Mouse (Mus musculus): ENCODE measurements around the gene Lima1. TPM values are rescaled to one million over a fixed set of nuclear protein-coding genes. Genes with fewer than 3 reads are reported as not detected.
"Not testable (repeated sequence)": the region's sequence is repeated elsewhere in the genome, so short reads cannot be mapped to it uniquely, and the experiment has no call there.

The Lima1 gene
- polyA plus RNA-seq, 1 experiment from 2014 or later = 27.0 TPM

GRCm38 (mm10) chr15:99833648-99834454 lies 41.4 kb downstream of the Lima1 start:
- DNase-seq (ENCODE audit: low spot score) (no peak), ATAC-seq (no peak)
- no peaks in the 10 kb centered on the region for H3K27me3 ChIP-seq (replicated peaks; ENCODE audit: control insufficient read depth, insufficient read depth, low read length)
- no peaks in the 10 kb centered on the region for H3K4me1 ChIP-seq (ENCODE audit: control insufficient read depth, insufficient read depth, low read length)
- no peak overlapping the region for H3K4me2 ChIP-seq (ENCODE audit: low read length)
- H3K9me3 ChIP-seq (replicated peaks; ENCODE audit: control insufficient read depth, low read length) = no peaks in the 10 kb centered on the region
- H3K27ac ChIP-seq (ENCODE audit: low read depth, low read length) = no peak overlapping the region
- H3K4me3 ChIP-seq (ENCODE audit: low read depth, low read length) = no peak overlapping the region
- H3K36me3 ChIP-seq (ENCODE audit: control insufficient read depth, insufficient read depth, low read length) = no peaks in the 10 kb centered on the region
- H3K9ac ChIP-seq (ENCODE audit: low read length) = no peak overlapping the region
- WGBS = 87% methylated on average over 5 of the region's 5 CpGs

GRCm38 (mm10) chr15:99831535-99831934 lies 43.7 kb downstream of the Lima1 start:
- no peaks in the 10 kb centered on the region for H3K36me3 ChIP-seq (ENCODE audit: control insufficient read depth, insufficient read depth, low read length)
- H3K4me2 ChIP-seq (ENCODE audit: low read length) = no peak overlapping the region
- no peaks in the 10 kb centered on the region for H3K9me3 ChIP-seq (replicated peaks; ENCODE audit: control insufficient read depth, low read length)
- no peak for DNase-seq (ENCODE audit: low spot score)
- H3K9ac ChIP-seq (ENCODE audit: low read length) = no peak overlapping the region
- H3K4me1 ChIP-seq (ENCODE audit: control insufficient read depth, insufficient read depth, low read length) = peaks cover 4% of the 10 kb centered on the region; the same call in 1 of the 2 replicates
- no peak for ATAC-seq
- 71% methylated on average over 5 of the region's 5 CpGs for whole genome bisulfite sequencing
- no peaks in the 10 kb centered on the region for H3K27me3 ChIP-seq (replicated peaks; ENCODE audit: control insufficient read depth, insufficient read depth, low read length)
- no peak overlapping the region for H3K4me3 ChIP-seq (ENCODE audit: low read depth, low read length)
- H3K27ac ChIP-seq (ENCODE audit: low read depth, low read length) = no peak overlapping the region

- DNase-seq (ENCODE audit: low spot score) (no peak), ATAC-seq (no peak)
- Histone ChIP-seq H3K36me3 (ENCODE audit: control insufficient read depth, insufficient read depth, low read length) (no peaks in the 10 kb centered on the region), H3K9ac (ENCODE audit: low read length) (no peak overlapping the region), H3K27ac (ENCODE audit: low read depth, low read length) (no peak overlapping the region), H3K27me3 (replicated peaks; ENCODE audit: control insufficient read depth, insufficient read depth, low read length) (no peaks in the 10 kb centered on the region), H3K9me3 (replicated peaks; ENCODE audit: control insufficient read depth, low read length) (no peaks in the 10 kb centered on the region), H3K4me2 (ENCODE audit: low read length) (no peak overlapping the region), H3K4me3 (ENCODE audit: low read depth, low read length) (no peak overlapping the region), H3K4me1 (ENCODE audit: control insufficient read depth, insufficient read depth, low read length) (peaks cover 9% of the 10 kb centered on the region; the same call in 1 of the 2 replicates)
- 84% methylated on average over 2 of the region's 2 CpGs for WGBS
Measured at GRCm38 (mm10) chr15:99828061-99828460, 47.2 kb downstream of the Lima1 start.

GRCm38 (mm10) chr15:99826210-99826888 lies 48.9 kb downstream of the Lima1 start:
- no peaks in the 10 kb centered on the region for H3K36me3 ChIP-seq (ENCODE audit: control insufficient read depth, insufficient read depth, low read length)
- 41% methylated on average over 8 of the region's 8 CpGs for WGBS
- no peaks in the 10 kb centered on the region for H3K9me3 ChIP-seq (replicated peaks; ENCODE audit: control insufficient read depth, low read length)
- H3K9ac ChIP-seq (ENCODE audit: low read length) = no peak overlapping the region
- ATAC-seq (peak; percentile 69), DNase-seq (ENCODE audit: low spot score) (peak; percentile 66)
- peaks cover 9% of the 10 kb centered on the region; the same call in 1 of the 2 replicates for H3K4me1 ChIP-seq (ENCODE audit: control insufficient read depth, insufficient read depth, low read length)
- H3K27ac ChIP-seq (ENCODE audit: low read depth, low read length) = peak overlapping the region; percentile 66
- H3K4me2 ChIP-seq (ENCODE audit: low read length) = no peak overlapping the region
- H3K4me3 ChIP-seq (ENCODE audit: low read depth, low read length) = no peak overlapping the region
- no peaks in the 10 kb centered on the region for H3K27me3 ChIP-seq (replicated peaks; ENCODE audit: control insufficient read depth, insufficient read depth, low read length)

- Histone ChIP-seq H3K36me3 (ENCODE audit: control insufficient read depth, insufficient read depth, low read length) (no peaks in the 10 kb centered on the region), H3K27me3 (replicated peaks; ENCODE audit: control insufficient read depth, insufficient read depth, low read length) (no peaks in the 10 kb centered on the region), H3K9me3 (replicated peaks; ENCODE audit: control insufficient read depth, low read length) (no peaks in the 10 kb centered on the region), H3K9ac (ENCODE audit: low read length) (no peak overlapping the region), H3K4me2 (ENCODE audit: low read length) (no peak overlapping the region), H3K27ac (ENCODE audit: low read depth, low read length) (0 out of 2 replicates have a peak overlapping the region, but pooled peaks have one; percentile 66), H3K4me3 (ENCODE audit: low read depth, low read length) (no peak overlapping the region), H3K4me1 (ENCODE audit: control insufficient read depth, insufficient read depth, low read length) (peaks cover 9% of the 10 kb centered on the region; the same call in 1 of the 2 replicates)
- no peak for ATAC-seq
- DNase-seq (ENCODE audit: low spot score) = no peak
- WGBS = 87% methylated on average over 3 of the region's 3 CpGs
Measured at GRCm38 (mm10) chr15:99825211-99825610, 50.0 kb downstream of the Lima1 start.

- 69% methylated on average over 8 of the region's 8 CpGs for WGBS
Measured at GRCm38 (mm10) chr15:99823322-99823898, 51.8 kb downstream of the Lima1 start.

GRCm38 (mm10) chr15:99822501-99822900 lies 52.8 kb downstream of the Lima1 start:
- peaks cover 21% of the 10 kb centered on the region for H3K4me1 ChIP-seq (ENCODE audit: control insufficient read depth, insufficient read depth, low read length)
- H3K36me3 ChIP-seq (ENCODE audit: control insufficient read depth, insufficient read depth, low read length); H3K4me2 ChIP-seq (ENCODE audit: low read length); H3K27me3 ChIP-seq (replicated peaks; ENCODE audit: control insufficient read depth, insufficient read depth, low read length); H3K4me3 ChIP-seq (ENCODE audit: low read depth, low read length); H3K9ac ChIP-seq (ENCODE audit: low read length); H3K9me3 ChIP-seq (replicated peaks; ENCODE audit: control insufficient read depth, low read length); H3K27ac ChIP-seq (ENCODE audit: low read depth, low read length); DNase-seq (ENCODE audit: low spot score); ATAC-seq: not testable (repeated sequence)
- 91% methylated on average over 13 of the region's 13 CpGs for WGBS

More at GRCm38 (mm10) chr15:99823322-99823898, 51.8 kb downstream of the Lima1 start:
- H3K27me3 ChIP-seq (replicated peaks; ENCODE audit: control insufficient read depth, insufficient read depth, low read length) = no peaks in the 10 kb centered on the region
- no peak overlapping the region for H3K4me2 ChIP-seq (ENCODE audit: low read length)
- peaks cover 21% of the 10 kb centered on the region for H3K4me1 ChIP-seq (ENCODE audit: control insufficient read depth, insufficient read depth, low read length)
- H3K4me3 ChIP-seq (ENCODE audit: low read depth, low read length) = no peak overlapping the region
- no peak overlapping the region for H3K9ac ChIP-seq (ENCODE audit: low read length)
- H3K9me3 ChIP-seq (replicated peaks; ENCODE audit: control insufficient read depth, low read length) = no peaks in the 10 kb centered on the region
- DNase-seq (ENCODE audit: low spot score) (no peak), ATAC-seq (no peak)
- no peaks in the 10 kb centered on the region for H3K36me3 ChIP-seq (ENCODE audit: control insufficient read depth, insufficient read depth, low read length)
- no peak overlapping the region for H3K27ac ChIP-seq (ENCODE audit: low read depth, low read length)

GRCm38 (mm10) chr15:99819621-99820279 lies 55.5 kb downstream of the Lima1 start:
- H3K9ac ChIP-seq (ENCODE audit: low read length) = peak overlapping the region; percentile 18
- H3K27me3 ChIP-seq (replicated peaks; ENCODE audit: control insufficient read depth, insufficient read depth, low read length) = no peaks in the 10 kb centered on the region
- WGBS = 69% methylated on average over 14 of the region's 14 CpGs
- no peaks in the 10 kb centered on the region for H3K9me3 ChIP-seq (replicated peaks; ENCODE audit: control insufficient read depth, low read length)
- 0 out of 2 replicates have a peak, but pooled peaks cover 5% of the 10 kb centered on the region for H3K36me3 ChIP-seq (ENCODE audit: control insufficient read depth, insufficient read depth, low read length)
- peak overlapping the region; percentile 81 for H3K27ac ChIP-seq (ENCODE audit: low read depth, low read length)
- H3K4me2 ChIP-seq (ENCODE audit: low read length) = peak overlapping the region; percentile 45
- no peak for DNase-seq (ENCODE audit: low spot score)
- ATAC-seq = no peak
- peak overlapping the region; percentile 9 for H3K4me3 ChIP-seq (ENCODE audit: low read depth, low read length)
- peaks cover 12% of the 10 kb centered on the region for H3K4me1 ChIP-seq (ENCODE audit: control insufficient read depth, insufficient read depth, low read length)

All from forebrain, embryonic 14.5 days (tissue).